Mouse (Mus musculus): Measurements from ENCODE around the gene Ncbp1. TPM values are rescaled to one million over a fixed set of nuclear protein-coding genes. Genes with fewer than 3 reads are reported as not detected.

Ncbp1 gene
- 96.5 TPM for polyA plus RNA-seq (2017; shearing (Covaris generic))

DNA sequence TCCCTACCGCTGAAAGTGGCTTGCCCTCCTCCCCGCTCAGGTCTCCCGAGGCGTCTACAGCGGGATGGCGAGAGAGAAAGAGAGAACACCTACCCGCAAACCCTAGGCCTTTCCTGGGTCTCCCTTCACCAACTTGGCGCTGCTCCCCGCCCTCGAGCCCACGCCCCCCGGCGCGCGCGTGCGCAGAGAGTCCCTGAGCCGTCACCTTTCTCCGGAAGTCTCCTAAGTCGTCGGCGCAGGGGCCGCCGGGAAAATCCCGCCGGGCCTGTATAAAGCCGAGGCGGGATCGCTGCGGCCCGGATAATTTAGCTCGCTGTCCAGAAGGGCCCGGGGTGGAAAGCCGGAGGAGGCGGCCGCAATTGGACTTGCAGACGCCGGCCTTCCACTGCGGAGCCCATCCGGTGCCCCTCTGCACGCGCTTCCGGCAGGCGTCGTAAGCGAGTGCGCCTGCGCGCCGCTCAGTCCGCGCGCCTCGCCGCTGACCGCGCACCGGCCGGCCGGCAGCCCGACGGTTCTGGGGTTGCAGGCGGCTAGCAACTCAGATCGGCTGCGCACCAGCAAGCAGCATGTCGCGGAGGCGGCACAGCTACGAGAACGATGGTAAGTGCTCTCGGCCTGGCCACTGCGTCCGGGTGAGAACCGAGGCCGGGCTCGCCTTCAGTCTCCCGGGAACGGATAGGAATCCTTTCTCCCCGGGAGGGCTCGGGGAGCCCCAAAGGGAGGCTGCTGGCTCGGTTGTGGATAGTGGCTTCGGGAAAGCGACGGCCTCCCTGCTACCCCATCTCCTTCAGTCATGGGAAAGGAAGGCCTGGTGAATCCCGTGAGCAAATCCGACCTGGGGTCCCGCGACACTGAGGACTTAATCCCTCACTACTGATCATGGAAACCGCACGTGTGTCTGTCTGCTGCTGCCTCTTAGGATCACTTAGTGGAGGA, at the start of gene Ncbp1, which contains the start of gene Tstd2:
Ncbp1 (plus strand) TSS at position 327 of the 936 bp plus-strand sequence.
Tstd2 (minus strand) TSS at position 408 of the 936 bp plus-strand sequence.

DNA sequence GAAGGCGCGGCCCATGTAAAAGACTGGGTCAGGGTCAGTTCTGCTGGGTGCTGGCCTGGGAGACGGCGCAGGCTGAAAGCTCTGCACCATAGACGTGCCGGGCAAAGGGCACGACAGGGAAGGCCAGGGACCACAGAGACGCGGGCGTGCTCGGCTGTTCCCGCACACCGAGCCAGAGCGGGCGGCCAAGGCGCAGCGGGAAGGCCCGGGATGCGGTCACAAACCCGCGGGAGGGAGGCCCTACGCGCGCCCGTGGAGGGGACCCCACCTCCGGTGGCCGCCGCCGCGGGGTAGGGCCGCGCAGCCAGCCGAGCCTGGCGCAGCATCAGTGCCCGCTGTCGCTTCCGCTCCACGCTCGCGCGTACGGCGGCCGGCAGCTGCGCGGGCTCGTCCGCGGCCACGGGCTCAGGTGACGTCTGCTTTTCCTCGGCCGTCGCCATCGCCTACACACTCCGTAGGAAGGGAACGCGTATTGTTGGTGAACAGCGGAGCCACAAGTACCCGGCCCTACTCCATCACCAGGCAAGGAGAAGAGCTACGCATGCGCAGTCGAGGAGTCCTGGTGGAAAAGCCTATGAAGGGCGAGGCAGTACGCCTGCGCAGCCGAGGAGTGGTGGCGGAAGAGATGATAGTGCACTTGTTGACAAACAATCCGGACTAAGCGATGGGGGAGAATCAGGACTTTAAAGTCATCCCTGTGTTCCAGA, 57.5 kb downstream of the Ncbp1 start, which contains the start of gene Xpa:
Xpa (minus strand) TSS at position 531 of the 707 bp plus-strand sequence.

Other genes with a start within 250 kb of the Ncbp1 start
- gene Ccdc180, start 248.3 kb upstream of the Ncbp1 start, polyA plus RNA-seq (2017; shearing (Covaris generic)), result 0.22 TPM
- gene Tdrd7, start 173.3 kb upstream of the Ncbp1 start, polyA plus RNA-seq (2017; shearing (Covaris generic)), result 8.3 TPM
- gene Tmod1, start 99.7 kb upstream of the Ncbp1 start, polyA plus RNA-seq (2017; shearing (Covaris generic)), result 1.5 TPM
- gene Tstd2, start 81 bp downstream of the Ncbp1 start, polyA plus RNA-seq (2017; shearing (Covaris generic)), result 38.4 TPM
- 42.5 TPM for gene Xpa, start 57.7 kb downstream of the Ncbp1 start, polyA plus RNA-seq (2017; shearing (Covaris generic))
- gene Foxe1, start 205.0 kb downstream of the Ncbp1 start, polyA plus RNA-seq (2017; shearing (Covaris generic)), result not detected